Mouse (Mus musculus) intestine, embryonic 15.5 days (tissue): ENCODE measurements around the gene Klhdc3. TPM values are rescaled to one million over a fixed set of nuclear protein-coding genes. Genes with fewer than 3 reads are reported as not detected.
A peak's percentile ranks its signal among the peaks of the same experiment; 100 is the strongest.

ENCODE experiments used
- ATAC-seq: fragments of 200-750 bp; cut with Nextera tagmentation; 2 replicates; pipeline ENCODE4 v1.8.0; 2017; ENCODE audit warnings: moderate TSS enrichment, moderate library complexity
- H3K27ac ChIP-seq: fragments of 300-500 bp; sonication (generic); 2 replicates; pipeline ENCODE4 v1.5.1; 2015; ENCODE audit warnings: mild to moderate bottlenecking, inconsistent platforms
- H3K27me3 ChIP-seq: fragments of 300-500 bp; sonication (generic); replicated peaks from 2 replicates; pipeline ENCODE4 v1.6.1; 2015; ENCODE audit warnings: inconsistent platforms
- H3K36me3 ChIP-seq: fragments of 300-500 bp; sonication (generic); 2 replicates; pipeline ENCODE4 v1.6.1; 2015; ENCODE audit warnings: inconsistent platforms
- H3K4me1 ChIP-seq: fragments of 300-500 bp; sonication (generic); replicated peaks from 2 replicates; pipeline ENCODE4 v1.6.1; 2015; ENCODE audit warnings: inconsistent platforms
- H3K4me2 ChIP-seq: fragments of 300-500 bp; sonication (generic); replicated peaks from 2 replicates; pipeline ENCODE4 v1.6.1; 2015; ENCODE audit warnings: mild to moderate bottlenecking, inconsistent platforms
- H3K4me3 ChIP-seq: fragments of 300-500 bp; sonication (generic); replicated peaks from 2 replicates; pipeline ENCODE4 v1.5.1; 2015; ENCODE audit warnings: inconsistent platforms
- H3K9ac ChIP-seq: fragments of 300-500 bp; sonication (generic); 2 replicates; pipeline ENCODE4 v1.6.1; 2015; ENCODE audit warnings: inconsistent platforms
- H3K9me3 ChIP-seq: fragments of 300-500 bp; sonication (generic); 2 replicates; pipeline ENCODE4 v1.6.1; 2016; ENCODE audit warnings: inconsistent platforms
- WGBS: fragments of 180-500 bp; shearing (Covaris S2); methylation state at CpG from one replicate; pipeline ENCODE4 v1.1.7; 2015; 5-methylcytosine and 5-hydroxymethylcytosine counted together
- polyA plus RNA-seq: library from polyadenylated mRNA; unstranded; fragments of >200 nt; fragmentation: Nextera tagmentation; extraction: Ambion mirVana; gene quantifications from 2 replicates; pipeline ENCODE4 v1.2.1, GENCODE M21; 2015

Gene Klhdc3
- polyA plus RNA-seq, 1 experiment from 2014 or later: 107 TPM

DNA sequence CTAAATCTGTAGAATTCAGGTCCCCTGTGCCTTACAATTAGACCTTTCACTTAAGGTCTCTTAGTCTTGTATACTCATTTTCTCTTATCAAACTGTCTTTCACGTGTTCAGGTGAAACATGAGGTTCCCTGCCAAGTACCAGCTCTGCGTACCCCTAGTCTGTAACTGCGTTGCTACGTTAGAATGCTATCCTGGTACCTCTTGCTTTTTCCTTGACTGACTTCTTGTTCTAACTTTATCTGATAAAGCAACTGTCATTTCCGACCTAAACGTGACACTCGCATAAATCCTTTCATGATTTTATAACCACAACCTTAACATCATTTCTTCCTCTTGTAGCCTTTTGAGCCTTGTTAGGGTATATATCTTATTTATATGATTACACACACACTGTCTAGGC, 31.7 kb upstream of the Klhdc3 start:
- ATAC-seq: no peak
- Histone ChIP-seq H3K9ac (peak overlapping the region; percentile 89), H3K4me3 (peak overlapping the region; percentile 99), H3K27me3 (no peaks in the 10 kb centered on the region), H3K4me2 (peak overlapping the region; percentile 89), H3K4me1 (peaks cover 13% of the 10 kb centered on the region), H3K9me3 (no peaks in the 10 kb centered on the region), H3K36me3 (peaks cover 14% of the 10 kb centered on the region; the same call in 1 of the 2 replicates), H3K27ac (no peak overlapping the region)
- WGBS: 56% methylated on average over 7 of the region's 7 CpGs

- Histone ChIP-seq H3K27ac (peak overlapping the region; percentile 70), H3K9ac (peak overlapping the region; percentile 89), H3K27me3 (no peaks in the 10 kb centered on the region), H3K4me2 (peak overlapping the region; percentile 89), H3K4me3 (peak overlapping the region; percentile 99), H3K9me3 (no peaks in the 10 kb centered on the region), H3K4me1 (peaks cover 13% of the 10 kb centered on the region), H3K36me3 (peaks cover 11% of the 10 kb centered on the region; the same call in 1 of the 2 replicates)
- under 1% methylated on average over 76 of the region's 76 CpGs for WGBS
- peak; percentile 64 for ATAC-seq
Measured at GRCm38 (mm10) chr17:46711612-46712271, 31.0 kb upstream of the Klhdc3 start.

GRCm38 (mm10) chr17:46710959-46711597, 30.4 kb upstream of the Klhdc3 start, which contains the start of gene Pex6:
TSS of gene Pex6 (plus strand) at chr17:46711463.
- Histone ChIP-seq H3K9me3 (no peaks in the 10 kb centered on the region), H3K9ac (peak within 1 kb of the TSS; percentile 89), H3K4me1 (peaks cover 13% of the 10 kb centered on the region), H3K27ac (peak within 1 kb of the TSS; percentile 70), H3K36me3 (peaks cover 10% of the 10 kb centered on the region; the same call in 1 of the 2 replicates), H3K4me3 (peak within 1 kb of the TSS; percentile 99), H3K4me2 (peak within 1 kb of the TSS; percentile 89), H3K27me3 (no peaks in the 10 kb centered on the region)
- 7% methylated on average over 36 of the region's 36 CpGs for WGBS
- peak; percentile 94 for ATAC-seq

GRCm38 (mm10) chr17:46706375-46707089, 25.8 kb upstream of the Klhdc3 start:
- peaks cover 24% of the 10 kb centered on the region for H3K4me1 ChIP-seq
- H3K4me3 ChIP-seq: no peak overlapping the region
- no peaks in the 10 kb centered on the region for H3K9me3 ChIP-seq
- no peaks in the 10 kb centered on the region for H3K27me3 ChIP-seq
- WGBS: 92% methylated on average over 14 of the region's 14 CpGs
- H3K4me2 ChIP-seq: no peak overlapping the region
- H3K9ac ChIP-seq: no peak overlapping the region
- no peaks in the 10 kb centered on the region for H3K36me3 ChIP-seq
- H3K27ac ChIP-seq: no peak overlapping the region
- ATAC-seq: no peak

DNA sequence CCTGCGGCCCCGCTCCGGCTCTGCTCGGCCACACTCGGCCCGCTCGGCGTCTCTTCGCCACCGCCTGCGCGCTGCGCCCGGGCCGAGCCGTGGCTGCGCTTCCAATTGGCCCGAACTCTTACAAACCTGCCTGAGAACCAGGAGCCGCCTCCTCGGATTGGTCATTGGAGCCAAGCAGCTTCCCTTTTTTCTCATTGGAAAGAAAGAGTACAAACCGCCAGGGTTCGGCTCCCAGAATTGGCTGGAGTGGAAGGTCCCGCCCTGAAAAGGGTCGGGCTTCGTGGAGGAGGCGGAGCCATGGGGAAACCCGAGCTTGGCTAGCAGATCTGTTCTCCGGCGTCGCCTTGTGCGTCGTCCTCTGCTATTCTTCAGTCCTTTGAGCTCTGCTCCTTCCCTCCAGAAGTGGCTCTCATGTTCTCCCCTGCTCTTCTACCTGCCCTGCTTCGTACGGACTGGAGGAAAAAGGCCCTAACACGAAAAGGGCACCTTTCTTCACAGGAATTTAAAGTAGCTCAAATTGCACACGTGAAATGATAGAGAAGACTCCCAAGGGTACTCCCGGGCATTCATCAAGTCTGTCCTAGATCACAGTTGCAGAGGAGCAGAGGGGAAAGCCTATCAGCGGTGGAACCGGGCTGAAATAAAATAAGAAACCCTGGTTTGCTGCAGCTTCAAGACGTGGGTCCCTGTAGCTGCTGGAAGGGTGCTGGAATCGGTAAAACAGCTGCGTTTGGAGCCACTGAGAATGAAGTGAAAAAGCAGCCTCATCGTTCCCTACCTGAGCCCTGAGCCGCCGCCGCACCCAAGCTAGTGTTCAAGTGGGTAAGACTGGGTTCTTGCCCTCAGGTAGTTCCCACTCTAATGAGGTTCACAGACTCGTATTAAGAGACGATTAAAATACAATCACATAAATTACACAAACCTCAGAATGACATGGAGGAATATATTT, 24.4 kb upstream of the Klhdc3 start, which contains the start of gene Ppp2r5d:
Gene Ppp2r5d, minus strand, starts transcription at position 225 of the 949 bp plus-strand sequence.
- peak; percentile 97 for ATAC-seq
- peak within 1 kb of the TSS; percentile 90 for H3K4me3 ChIP-seq
- H3K4me2 ChIP-seq: peak within 1 kb of the TSS; percentile 78
- no peaks in the 10 kb centered on the region for H3K9me3 ChIP-seq
- peak within 1 kb of the TSS; percentile 96 for H3K27ac ChIP-seq
- no peaks in the 10 kb centered on the region for H3K27me3 ChIP-seq
- under 1% methylated on average over 48 of the region's 48 CpGs for WGBS
- peaks cover 32% of the 10 kb centered on the region for H3K4me1 ChIP-seq
- H3K9ac ChIP-seq: peak within 1 kb of the TSS; percentile 87
- H3K36me3 ChIP-seq: no peaks in the 10 kb centered on the region

DNA sequence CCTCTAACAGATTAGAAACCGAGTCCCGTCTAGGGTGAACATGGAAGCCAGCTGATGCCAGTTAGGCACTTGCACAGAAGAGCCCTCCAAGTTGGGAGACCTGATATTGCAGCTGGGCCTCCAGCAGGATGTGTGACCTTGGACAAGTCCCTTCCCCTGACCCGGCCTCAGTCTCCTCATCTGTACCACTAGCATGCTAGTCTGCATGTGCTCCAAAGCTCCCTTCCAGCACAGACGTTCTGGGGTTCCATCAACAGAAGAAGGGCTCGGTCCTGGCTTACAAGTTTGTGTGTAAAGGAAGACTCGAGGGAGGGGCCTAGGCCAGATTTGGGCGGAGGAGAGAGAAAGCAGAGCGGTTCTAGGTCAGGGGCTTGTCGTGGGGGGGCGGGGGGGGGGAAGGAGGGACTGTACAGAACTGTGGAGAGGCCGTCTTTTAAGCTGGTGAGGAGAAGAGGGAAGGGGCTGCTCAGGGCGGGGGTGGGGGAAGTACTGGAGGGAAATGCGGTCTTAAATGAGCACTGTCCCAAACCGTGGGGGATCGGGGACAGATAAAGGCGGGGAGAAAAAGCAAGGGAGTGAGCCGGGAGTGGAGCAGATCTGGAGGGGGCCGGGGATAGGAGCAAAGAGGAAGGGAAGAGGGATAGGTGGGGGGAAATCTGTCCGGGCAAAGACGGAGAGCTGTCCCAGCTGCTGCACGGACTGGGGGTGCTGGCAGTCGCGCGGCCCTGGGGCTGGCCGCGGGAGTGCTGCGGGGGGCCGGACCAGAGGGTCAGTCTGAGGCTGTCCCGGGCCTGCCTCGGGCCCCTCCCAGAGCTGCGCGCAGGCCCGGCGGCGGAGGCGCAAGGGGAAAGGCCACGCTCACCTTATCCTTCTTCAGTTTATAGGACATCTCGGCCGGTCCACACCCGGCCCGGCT, 23.5 kb upstream of the Klhdc3 start:
- ATAC-seq: peak; percentile 84
- H3K4me2 ChIP-seq: peak overlapping the region; percentile 72
- 3% methylated on average over 39 of the region's 41 CpGs for WGBS
- peak overlapping the region; percentile 87 for H3K9ac ChIP-seq
- H3K4me3 ChIP-seq: peak overlapping the region; percentile 90
- 0 out of 2 replicates have a peak, but pooled peaks cover 2% of the 10 kb centered on the region for H3K36me3 ChIP-seq
- peaks cover 32% of the 10 kb centered on the region for H3K4me1 ChIP-seq
- H3K27me3 ChIP-seq: no peaks in the 10 kb centered on the region
- H3K9me3 ChIP-seq: no peaks in the 10 kb centered on the region
- H3K27ac ChIP-seq: peak overlapping the region; percentile 96

GRCm38 (mm10) chr17:46702506-46702905, 21.8 kb upstream of the Klhdc3 start:
- Histone ChIP-seq H3K4me1 (peaks cover 34% of the 10 kb centered on the region), H3K9ac (0 out of 2 replicates have a peak overlapping the region, but pooled peaks have one; percentile 87), H3K4me2 (peak overlapping the region; percentile 72), H3K27me3 (no peaks in the 10 kb centered on the region), H3K9me3 (no peaks in the 10 kb centered on the region), H3K36me3 (peaks cover 5% of the 10 kb centered on the region; the same call in 1 of the 2 replicates), H3K4me3 (peak overlapping the region; percentile 90; the same call in 1 of the 2 replicates), H3K27ac (no peak overlapping the region)
- no peak for ATAC-seq
- 89% methylated on average over 5 of the region's 5 CpGs for WGBS

DNA sequence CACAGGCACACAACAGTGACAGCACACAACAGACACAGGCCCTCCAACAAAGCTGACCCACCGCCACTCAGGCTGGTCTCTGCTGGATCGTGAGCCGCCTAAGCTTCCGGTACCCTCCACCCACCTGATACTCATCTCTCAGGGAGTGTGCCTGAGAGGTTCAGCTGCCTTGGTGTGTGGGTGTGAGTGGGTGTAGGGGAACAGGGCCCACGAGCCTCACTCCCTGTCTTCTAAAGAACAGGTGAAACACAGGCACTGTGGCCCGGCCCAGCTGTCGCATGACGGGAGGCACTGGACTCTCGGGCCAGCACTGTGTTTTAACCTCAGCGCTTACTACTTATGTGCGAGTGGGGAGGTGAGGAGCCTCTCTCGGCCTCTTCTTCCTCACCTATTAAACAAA, 21.4 kb upstream of the Klhdc3 start:
- Histone ChIP-seq H3K36me3 (peaks cover 5% of the 10 kb centered on the region; the same call in 1 of the 2 replicates), H3K4me2 (0 out of 2 replicates have a peak overlapping the region, but pooled peaks have one; percentile 72), H3K9me3 (no peaks in the 10 kb centered on the region), H3K4me1 (peaks cover 34% of the 10 kb centered on the region), H3K27ac (no peak overlapping the region), H3K9ac (no peak overlapping the region), H3K4me3 (no peak overlapping the region), H3K27me3 (no peaks in the 10 kb centered on the region)
- WGBS: 84% methylated on average over 12 of the region's 12 CpGs
- ATAC-seq: no peak

- Histone ChIP-seq H3K9ac (0 out of 2 replicates have a peak overlapping the region, but pooled peaks have one; percentile 17), H3K4me2 (peak overlapping the region; percentile 24; the same call in 1 of the 2 replicates), H3K27ac (0 out of 2 replicates have a peak overlapping the region, but pooled peaks have one; percentile 40)
Measured at GRCm38 (mm10) chr17:46701489-46701888, 20.8 kb upstream of the Klhdc3 start.

GRCm38 (mm10) chr17:46699912-46700311, 19.2 kb upstream of the Klhdc3 start:
- 80% methylated on average over 3 of the region's 3 CpGs for WGBS
- no peak overlapping the region for H3K27ac ChIP-seq
- ATAC-seq: no peak

More at GRCm38 (mm10) chr17:46701489-46701888, 20.8 kb upstream of the Klhdc3 start:
- no peak for ATAC-seq
- WGBS: 71% methylated on average over 12 of the region's 12 CpGs
- no peak overlapping the region for H3K4me3 ChIP-seq
- H3K9me3 ChIP-seq: no peaks in the 10 kb centered on the region
- H3K4me1 ChIP-seq: peaks cover 34% of the 10 kb centered on the region
- no peaks in the 10 kb centered on the region for H3K27me3 ChIP-seq
- peaks cover 5% of the 10 kb centered on the region; the same call in 1 of the 2 replicates for H3K36me3 ChIP-seq

More at GRCm38 (mm10) chr17:46699912-46700311, 19.2 kb upstream of the Klhdc3 start:
- Histone ChIP-seq H3K9ac (no peak overlapping the region), H3K4me2 (no peak overlapping the region), H3K4me1 (peaks cover 34% of the 10 kb centered on the region), H3K27me3 (no peaks in the 10 kb centered on the region), H3K4me3 (no peak overlapping the region), H3K9me3 (no peaks in the 10 kb centered on the region), H3K36me3 (peaks cover 5% of the 10 kb centered on the region; the same call in 1 of the 2 replicates)
